Mouse (Mus musculus): ENCODE results near the gene Fam210b.
"Not testable (repeated sequence)": the region's sequence is repeated elsewhere in the genome, so short reads cannot be mapped to it uniquely, and the experiment has no call there.

Fam210b gene

DNA sequence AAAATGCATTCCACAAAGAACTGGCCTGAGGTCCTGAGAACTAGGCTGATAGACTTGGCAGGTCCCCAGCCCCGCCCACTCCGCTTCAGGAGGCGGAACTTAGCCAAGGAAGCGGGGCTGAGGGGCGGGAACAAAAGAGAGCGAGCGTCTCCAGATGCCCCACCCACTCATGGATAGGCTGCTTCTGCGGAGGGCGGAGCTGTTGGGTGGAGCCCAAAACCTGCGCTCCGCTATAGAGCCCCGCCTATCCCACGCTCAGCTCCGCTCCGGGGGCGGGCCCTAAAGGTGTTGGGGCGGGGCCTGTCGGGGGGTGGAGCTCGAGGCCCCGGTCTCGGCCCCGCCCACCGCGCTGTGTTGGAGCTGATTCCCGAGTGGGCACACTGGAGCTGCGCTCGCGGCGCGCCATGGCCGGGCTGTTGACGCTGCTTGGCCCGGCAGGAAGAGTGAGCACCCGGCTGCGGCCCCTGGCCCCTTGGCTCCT is at the start of gene Fam210b:
Gene Fam210b, plus strand, starts transcription at position 308 of the 481 bp plus-strand sequence.
- DNase-seq = peak; percentile 91 to 97

DNA sequence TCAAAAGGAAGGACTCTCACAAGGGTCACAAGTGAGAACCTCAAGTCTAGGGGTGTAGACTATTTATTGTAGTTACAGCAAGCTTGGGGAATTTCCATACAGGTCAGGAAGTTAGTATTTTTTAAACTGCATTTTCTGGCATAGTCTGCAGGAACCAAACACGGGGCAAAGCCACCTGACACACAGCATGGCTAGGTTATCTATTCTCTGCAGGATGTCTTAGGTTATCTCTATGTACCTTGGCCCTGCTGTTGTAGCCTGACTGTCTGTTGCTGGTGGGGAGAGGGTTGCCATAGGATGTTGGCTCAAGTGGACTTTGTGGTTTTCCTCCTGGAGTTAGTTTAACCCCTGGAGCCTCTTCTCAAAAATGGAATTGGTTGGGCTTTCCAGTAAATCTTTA is 47.3 kb upstream of the Fam210b start:
- DNase-seq = no peak

DNA sequence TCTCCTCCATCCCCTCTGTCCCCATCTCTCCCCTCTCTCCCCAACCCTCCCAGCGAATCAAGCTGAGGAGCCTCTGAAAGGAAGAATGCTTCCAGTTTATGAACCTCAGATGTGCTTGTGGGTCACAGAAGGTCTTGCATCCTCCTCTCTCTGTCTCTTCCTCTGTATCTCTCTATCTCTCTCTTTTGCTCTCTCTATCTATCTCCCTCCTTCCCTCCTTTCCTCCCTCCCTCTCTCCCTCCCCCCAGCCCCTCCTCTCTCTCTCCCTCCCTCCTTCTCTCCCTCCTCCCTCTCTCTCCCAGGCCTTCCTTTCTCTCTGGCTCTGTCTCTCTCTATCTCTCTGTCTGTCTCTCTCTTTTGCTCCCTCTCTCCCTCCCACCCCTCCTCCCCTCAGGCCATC is 46.8 kb upstream of the Fam210b start:
- DNase-seq = no peak

DNA sequence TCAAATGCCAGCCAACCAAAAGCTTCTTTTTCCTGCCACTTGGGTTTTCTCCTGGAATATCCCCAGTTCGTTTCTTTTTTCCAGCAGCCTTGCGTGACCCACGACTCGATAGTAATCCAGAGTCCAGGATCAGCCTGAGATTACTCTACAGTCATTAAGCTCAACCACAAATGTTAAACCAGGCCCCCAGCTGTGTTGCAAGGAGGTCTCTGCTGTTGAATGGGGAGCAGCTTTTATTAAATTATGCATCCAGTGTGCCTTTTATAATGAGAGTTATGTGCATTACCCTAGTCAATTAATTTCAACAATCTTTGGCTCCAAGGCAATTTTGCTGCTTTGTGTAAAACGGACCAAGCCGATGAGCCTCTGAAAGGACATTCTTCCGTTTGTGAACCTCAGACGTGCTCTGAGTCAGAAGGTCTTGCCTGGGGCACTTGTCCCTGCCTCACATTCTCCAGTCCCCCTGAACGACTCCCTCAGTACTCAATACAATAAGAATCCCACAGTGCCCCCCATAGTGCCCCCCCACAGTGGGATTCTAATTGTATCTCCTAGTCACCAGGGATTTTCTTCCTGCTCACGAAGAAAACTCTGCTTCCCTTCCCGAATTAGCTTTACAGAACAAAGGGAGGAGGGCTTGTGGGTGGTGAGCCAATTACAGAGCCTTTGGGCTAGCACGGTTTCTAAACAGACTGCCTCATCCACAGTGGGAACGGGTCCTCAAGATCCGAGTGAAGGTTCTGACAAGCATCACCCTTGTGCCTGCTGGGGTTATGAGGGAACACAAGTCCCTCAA is 46.0 kb upstream of the Fam210b start:
- DNase-seq = no peak

DNA sequence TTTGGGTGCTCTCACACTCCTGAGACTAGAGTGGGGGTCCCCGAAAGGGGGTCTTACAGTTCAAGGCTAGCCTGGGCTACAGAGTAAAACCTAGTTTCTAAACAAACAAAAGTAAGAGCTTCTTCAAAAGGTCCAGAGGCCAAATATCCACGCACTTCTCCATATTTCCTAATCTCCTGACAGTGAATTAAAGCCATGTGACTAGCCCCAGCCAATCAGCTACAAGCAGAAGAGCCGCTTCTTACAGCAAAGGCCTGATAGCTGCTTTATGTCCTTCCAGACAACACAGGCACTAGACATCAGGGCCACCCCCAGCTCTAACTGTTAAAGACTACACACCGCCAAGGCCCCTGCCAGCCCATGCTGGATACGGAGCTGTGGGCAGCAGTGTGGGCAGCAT is 43.0 kb upstream of the Fam210b start:
- DNase-seq = no peak

DNA sequence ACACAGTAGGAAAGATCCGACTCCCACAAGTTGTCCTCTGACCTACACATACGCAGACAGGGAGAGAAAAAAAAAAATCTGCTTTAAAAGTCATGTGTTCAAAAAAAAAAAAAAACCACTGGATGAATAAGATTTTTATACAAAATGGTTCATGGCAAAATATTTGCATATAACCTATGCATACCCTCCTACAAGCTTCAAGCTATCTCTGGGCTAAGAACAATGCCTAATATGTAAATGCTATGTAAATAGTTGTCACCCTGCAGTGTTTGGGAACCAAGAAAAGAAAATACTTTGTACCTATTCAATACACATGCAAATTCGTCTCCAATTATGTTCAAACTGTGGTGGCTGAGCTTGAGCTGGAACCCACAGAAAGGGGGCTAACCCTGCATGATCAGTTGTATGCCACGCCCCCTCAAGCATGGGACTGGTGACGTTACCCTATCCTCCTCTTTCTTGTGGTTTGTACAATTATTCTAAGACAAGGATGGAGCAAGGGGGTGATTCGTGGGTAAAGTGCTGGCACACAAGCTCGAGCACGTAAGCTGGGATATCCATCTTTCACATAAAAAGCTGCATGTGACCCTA is 41.2 kb upstream of the Fam210b start:
- DNase-seq = no peak

DNA sequence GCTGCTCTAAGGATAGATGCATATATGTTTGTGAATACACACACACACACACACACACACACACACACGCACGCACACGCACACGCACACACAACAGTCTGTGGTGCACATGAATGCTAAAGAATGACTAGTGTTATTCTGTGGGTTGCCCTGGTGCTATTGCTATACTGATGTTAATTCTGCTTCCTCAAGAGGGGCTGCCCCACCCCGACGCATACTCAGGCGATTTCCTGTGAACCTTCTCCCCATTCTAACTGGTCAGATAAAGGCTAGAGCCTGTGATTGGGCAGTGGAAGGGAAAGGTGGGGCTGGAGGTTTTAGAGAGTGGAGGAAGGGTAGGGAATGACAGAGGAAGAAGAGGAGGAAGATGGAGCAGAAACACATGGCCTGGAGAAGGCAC is 39.8 kb upstream of the Fam210b start:
- not testable (repeated sequence) for DNase-seq

DNA sequence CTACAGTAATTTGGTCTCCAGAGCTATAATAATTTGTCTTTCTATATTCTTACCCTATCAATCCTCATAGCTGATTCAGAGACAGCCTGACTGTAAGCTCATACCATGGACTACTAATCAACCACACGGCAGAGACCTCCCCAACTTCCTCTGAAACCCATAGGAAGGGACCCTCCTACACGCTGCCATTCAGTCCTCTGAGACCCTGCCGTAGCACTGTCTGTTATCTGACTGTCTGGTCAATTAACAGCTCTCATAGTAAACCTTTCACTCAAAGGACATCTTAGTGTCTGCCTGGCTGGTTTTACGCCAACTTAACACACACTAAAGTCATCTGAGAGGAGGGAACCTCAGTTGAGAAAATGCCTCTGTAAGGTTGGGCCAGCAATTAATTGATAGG is 38.8 kb upstream of the Fam210b start:
- no peak for DNase-seq

DNA sequence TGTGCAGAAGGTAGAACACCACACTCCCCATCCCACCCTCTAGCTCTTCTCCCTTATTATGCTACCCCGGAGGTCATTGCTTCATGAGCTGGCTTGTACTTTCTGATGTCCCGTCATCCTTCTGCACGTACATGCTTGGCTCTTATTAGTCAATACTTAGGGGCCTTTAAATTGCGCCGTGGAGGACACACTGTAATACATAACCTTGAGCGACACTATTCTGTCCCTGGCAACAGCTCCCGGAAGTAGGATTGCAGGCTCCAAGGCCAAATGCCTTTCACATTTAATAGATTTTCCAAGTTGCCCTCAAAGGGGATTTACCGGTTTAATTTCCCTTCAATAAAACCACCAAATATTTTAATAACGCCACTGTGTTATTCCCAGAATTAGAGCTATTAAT is 33.6 kb upstream of the Fam210b start:
- DNase-seq = no peak

DNA sequence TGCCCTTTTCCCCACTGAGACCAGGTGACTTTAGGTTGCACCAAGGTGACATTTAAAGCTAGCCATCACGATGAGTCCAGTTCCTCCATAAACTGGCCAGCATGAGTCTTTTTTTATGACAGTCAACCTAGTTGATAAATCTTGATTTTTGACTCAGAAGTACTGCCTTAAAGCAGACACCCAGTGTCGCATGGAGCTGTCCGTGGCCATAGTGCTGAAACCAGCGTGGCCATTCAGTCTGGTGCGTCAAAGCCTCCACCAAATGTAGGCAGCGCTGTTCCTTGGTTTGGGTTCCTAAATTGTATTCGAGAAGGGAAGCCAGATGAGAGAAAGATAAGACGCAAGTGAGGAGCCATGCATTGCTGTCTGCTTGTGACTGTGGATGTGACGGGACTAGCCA is 24.5 kb upstream of the Fam210b start:
- DNase-seq = peak in 1 of 2 experiments; percentile 18

DNA sequence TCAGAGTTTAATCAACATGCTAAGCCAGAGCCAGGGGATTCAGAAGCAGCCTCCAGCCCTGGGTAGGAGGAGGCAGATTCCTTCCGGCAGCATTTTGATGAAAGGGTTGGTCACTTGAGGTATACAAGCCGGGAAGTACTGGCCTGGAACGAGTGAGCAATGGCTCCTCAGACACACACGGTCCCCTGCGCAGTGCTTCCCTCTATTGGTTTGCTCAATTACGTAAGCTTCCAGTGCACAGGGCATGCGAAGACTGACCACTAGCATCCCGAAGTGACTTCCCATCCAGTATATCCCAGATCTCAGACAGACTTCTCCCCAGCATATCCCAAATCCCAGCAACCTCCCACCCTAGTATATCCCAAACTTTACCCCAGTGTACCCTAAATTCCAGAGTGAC is 17.1 kb upstream of the Fam210b start:
- no peak for DNase-seq

DNA sequence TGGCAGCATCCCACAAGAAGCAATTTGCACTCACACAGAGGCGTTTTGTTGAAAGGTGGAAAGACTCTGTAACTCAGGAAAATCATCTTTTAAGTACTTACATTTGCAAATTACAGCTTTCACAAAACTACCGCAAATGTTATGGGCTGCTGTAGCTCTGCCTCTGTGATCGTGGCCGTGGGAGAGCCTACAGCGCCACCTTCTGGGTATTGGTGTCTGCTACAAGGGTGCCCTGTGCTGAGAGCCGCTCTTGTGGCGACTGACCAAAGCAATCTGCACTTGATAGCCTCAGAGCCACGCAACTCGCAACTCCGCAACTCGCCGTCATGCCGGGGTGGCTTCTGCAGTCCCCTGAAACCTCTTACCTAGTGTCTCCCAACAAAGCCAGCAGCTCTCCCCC is 16.2 kb upstream of the Fam210b start:
- DNase-seq = peak; percentile 66 to 77

DNA sequence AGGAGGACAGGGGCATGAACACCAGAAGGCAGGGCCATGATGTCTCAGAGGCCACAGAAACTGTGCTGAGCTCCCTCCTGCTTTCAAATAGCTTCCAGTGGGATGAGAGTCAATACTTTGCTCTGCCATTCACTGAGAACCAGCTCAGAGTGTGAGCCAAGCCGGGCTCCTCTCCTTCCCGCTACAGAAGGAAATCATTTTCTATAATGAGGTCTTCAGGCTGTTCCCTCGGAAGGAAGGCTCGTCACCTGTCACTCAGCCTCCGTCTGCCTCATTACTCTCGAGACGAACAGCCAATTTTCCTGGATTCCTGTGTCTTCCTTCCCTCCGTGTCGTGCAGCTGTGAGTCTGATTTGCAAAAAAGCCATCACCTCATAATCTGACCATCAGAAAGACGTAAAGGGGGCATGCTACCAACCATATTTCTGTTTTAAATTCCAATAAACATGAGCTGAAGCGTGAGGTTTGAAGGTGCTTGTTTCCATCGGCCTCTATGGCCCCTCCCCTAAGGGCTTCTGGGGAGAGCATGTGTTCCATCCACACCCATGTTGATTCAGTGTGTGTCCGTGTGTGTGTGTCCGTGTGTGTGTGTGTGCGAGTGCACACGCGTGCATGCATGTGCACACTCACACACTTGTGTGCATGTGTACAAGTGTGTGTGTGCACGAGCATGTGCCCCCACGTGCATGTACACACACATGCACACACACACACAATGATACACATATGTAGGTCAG is 7.0 kb upstream of the Fam210b start:
- no peak for DNase-seq

DNA sequence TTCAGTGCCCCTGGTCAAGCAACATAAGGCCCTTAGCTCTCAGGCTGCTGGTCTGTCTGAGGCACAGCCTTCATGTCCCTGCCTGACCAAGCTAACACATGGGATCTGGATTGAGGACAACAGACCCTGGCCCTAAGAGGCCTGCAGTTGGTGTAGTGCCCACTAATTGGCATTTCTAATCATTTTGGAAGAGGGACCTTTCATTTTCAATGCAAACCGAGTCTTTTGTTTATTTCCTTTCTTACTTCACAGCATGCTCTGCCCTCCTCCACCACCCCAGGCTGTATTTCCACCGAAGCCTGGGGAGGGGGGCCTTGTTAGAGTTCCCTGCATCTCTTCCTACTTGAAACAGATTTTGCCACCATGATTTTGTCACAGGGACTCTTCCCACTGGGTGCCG is 4.4 kb upstream of the Fam210b start:
- DNase-seq = no peak

DNA sequence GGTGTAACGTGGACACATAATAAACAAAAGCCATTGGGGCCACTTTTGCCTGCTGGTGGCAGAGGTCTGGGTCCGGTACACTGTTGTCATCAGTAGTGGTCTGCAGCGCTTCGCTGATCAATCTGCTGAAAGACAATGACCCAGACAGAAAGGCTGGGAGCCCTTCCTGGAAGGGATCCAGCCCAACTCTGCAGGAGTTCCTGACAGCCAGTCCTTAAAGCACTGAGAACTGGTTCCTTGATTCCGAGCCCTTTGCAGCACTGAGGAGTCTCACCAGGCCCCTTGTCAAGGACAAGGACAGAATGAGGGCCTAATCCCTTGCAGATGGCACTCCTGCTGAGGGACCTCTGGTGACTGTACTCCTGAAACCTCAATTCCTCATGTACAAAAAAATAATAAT is 3.8 kb upstream of the Fam210b start:
- DNase-seq = no peak

DNA sequence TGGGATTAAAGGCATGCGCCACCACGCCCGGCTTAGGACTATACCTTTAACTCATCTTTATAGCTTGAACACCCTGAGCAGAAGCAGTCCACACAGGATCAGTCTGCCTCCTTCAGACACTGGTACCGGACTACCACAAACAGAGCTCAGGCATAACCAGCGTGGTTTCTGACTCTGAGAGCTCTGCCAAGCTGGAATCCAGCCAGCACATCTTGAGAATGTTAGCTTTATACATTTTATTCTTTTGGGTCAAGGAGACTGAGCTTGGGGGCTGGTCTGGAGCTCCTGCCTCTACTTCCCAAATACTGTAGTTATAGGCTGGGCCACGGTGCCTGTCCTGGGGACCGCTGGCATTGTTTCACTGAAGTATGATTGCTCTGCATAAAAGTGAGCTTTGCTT is 1.6 kb upstream of the Fam210b start:
- no peak for DNase-seq

DNA sequence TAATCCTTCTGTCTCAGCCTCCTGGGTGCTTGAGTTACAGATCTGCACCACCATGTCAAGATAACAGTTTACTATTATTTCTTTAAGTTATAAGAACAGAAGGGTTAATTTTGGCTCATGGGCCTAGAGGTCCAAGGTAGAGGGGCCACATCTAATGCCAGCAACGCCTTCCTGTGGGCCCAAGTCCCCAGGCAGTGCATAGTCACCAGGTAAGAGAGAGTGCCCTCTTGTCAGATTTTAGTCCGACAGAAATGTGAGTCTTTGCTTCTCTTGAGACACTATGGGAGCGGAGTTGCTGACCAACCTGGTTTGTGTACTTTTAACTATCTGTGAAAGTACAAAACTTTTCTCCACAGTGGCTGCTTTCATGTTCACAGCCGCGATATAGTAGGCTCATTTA is 696 bp upstream of the Fam210b start:
- DNase-seq = no peak

DNA sequence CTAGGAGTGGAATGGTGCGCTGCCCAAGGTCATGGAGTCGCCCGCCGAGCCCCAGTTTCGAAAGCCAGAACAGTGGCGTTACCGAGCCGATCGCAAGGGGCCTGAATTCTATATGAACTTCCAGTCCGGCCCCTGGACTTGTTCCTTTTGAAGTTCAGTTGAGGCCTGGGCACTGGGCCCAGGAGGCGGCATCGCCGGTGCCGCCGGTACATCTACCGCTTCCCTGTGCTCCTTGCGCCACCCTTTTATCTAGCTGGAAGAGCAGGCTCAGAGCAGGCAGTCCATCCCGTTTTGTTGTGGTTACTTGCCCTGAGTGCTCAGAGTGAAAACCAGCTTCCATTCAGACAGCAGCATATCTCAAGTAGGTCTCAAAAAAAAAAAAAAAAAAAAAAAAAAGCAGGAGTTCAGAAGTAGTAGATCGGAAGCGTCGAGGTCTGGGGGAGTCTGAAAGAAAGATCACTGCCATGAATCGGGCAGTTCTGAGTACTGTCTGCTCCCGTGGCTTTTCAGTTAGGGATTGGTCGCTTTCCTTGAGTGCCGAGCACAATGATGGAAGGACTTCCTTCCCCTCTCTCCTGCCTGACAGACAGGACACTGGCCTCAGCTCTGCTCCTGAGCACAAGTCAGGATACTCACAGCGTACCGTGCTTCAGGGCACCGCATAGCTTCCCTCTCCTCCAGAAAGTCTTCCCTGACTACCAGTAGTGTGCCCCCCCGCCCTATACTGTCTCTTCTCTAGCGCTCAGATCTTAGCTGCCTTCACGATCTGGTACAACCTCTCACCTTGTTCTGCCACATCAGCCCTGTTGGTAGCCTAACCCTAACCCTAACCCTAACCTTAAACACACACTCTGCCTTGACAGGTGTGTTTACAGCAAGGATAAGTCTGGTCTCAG is 917 bp downstream of the Fam210b start:
- DNase-seq = peak; percentile 52 to 68

DNA sequence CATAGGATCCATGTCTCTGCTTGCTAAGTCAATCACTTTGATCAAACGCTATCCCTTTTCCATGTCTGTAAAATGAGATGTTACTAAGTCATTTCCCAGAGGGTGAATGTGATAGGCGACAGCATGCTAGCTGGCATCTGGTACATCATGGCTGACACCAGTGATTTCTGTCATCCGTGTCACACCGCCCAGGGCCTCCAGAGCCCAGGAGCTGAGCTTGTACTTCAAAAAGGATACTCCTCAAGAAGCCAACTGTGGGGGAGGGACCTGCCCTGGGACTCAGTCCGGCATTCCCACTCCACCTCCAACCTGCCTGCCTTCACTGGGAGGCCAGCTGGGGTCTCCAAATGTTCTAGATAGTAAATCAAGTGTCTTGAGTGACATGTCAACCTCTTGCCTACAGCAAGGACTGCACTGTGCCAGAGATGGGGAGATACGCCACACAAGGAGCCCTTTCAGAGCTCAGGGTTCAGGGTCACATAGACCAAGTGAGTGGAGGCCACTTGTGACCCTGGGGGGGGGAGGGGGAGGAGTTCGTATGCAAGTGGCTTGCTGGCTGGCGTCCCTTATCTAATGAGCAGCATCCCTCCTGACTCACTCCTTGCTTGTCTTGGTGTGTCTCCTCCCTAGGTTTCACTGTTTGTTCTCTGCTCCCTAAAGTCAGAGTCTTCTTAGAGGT is 1.7 kb downstream of the Fam210b start:
- no peak for DNase-seq

DNA sequence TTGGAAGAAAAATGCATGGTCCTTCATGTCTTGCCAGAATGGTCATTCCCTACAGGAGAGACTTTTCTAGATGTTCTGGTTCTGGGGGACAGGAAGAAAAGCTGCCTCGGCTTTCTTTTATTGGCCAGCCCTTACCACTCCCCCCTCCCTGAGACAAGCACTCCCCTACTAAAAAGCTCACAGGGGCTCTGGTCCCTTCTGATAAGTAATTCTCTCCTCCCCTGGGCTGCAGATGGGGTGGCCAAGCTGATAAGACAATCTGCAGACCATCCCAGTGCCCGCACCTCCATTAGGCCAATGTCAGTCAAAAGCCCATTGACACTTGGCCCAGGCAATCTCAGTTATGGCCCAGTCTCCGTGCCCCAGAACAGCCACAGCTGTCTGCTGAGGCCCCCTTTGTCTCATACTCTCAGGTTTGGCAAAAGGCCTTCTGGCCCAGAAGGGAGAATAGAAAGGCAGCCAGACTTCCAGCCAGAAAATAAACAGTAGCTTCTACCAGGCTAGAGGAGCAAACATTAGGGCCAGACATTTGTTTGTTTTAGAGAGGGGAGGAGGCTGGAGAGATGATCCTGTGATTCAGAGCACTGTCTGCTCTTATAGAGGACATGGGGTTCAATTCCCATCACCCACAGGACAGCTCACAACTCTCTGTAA is 3.1 kb downstream of the Fam210b start:
- no peak for DNase-seq

DNA sequence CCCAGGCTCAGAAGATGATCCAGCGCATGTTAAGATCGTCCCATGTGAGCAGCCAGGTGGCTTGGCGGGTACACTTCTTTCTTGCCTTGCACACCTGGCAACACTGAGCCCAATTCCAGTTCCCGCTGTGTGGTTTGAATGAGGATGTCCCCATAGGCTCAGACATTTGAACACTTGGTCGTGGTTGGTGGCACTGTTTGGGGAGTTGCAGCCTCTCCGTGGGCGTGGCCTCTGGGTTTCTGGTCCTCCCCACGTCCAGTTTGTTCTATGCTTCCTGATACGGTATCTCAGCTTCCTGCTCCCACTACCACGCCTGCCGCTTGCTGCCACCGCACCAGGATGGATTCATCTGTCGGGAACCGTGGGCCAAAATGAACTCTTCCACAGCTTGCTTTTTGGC is 4.4 kb downstream of the Fam210b start:
- DNase-seq = no peak

DNA sequence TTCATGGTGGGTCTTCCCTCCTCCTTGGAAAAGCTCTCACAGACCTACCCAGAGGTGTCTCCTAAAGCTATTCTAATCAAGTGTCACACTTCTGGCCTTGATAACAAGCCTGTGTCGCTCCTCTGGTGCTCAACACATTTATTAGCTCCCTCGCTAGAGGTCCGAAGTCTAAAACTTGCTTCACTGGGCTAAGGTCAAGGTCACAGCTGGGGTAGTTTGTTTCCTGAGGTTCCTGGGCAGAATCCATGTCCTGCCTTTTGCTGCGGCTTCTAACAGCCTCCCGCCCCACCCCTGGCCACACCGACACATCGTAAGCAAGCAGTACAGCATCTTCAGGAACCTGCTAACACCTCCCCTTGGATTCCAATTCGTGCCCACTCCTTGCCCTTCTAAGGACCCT is 5.4 kb downstream of the Fam210b start:
- DNase-seq = no peak

Data from cerebellum, postnatal 25 days (tissue).